Mouse (Mus musculus) myocyte (in vitro differentiated cells): ENCODE measurements around the gene Zfp358.

Experiments
- CEBPB ChIP-seq: IDR thresholded peaks from 2 replicates; pipeline ENCODE4 v1.6.1; 2011; ENCODE audit warnings: mild to moderate bottlenecking, moderate library complexity; ENCODE audit not compliant: poor library complexity, insufficient read depth, severe bottlenecking
- E2F4 ChIP-seq: IDR thresholded peaks from one replicate; pipeline ENCODE4 v1.6.1; 2011; ENCODE audit warnings: mild to moderate bottlenecking, control low read depth, moderate library complexity; ENCODE audit not compliant: insufficient read depth
- MAX ChIP-seq: IDR thresholded peaks from one replicate; pipeline ENCODE4 v1.6.1; 2011; ENCODE audit warnings: low read depth, mild to moderate bottlenecking, control low read depth
- MYOD1 ChIP-seq, 3 experiments: IDR thresholded peaks; one replicate each; pipeline ENCODE4 v1.6.1; 2011; ENCODE audit warnings: control low read depth in 2 of 3, low read depth in 2 of 3, mild to moderate bottlenecking in 2 of 3, moderate library complexity in 1 of 3; ENCODE audit not compliant: insufficient read length in 2 of 3, control insufficient read depth in 1 of 3
- MYOG ChIP-seq, 3 experiments: IDR thresholded peaks; one replicate each; pipeline ENCODE4 v1.6.1; 2011; ENCODE audit warnings: control low read depth in 2 of 3, low read depth in 2 of 3, mild to moderate bottlenecking in 2 of 3; ENCODE audit not compliant: insufficient read length in 2 of 3, control insufficient read depth in 1 of 3, insufficient read depth in 1 of 3
- POLR2A ChIP-seq: IDR thresholded peaks from one replicate; pipeline ENCODE4 v1.6.1; 2011; ENCODE audit warnings: low read depth, mild to moderate bottlenecking, control low read depth, moderate library complexity; ENCODE audit not compliant: insufficient read length
- TCF12 ChIP-seq: IDR thresholded peaks from one replicate; pipeline ENCODE4 v1.6.1; 2011; ENCODE audit warnings: mild to moderate bottlenecking, control low read depth; ENCODE audit not compliant: poor library complexity, insufficient read depth, severe bottlenecking
- USF1 ChIP-seq: IDR thresholded peaks from one replicate; pipeline ENCODE4 v1.6.1; 2011; ENCODE audit warnings: low read depth, mild to moderate bottlenecking, control low read depth, moderate library complexity

DNA sequence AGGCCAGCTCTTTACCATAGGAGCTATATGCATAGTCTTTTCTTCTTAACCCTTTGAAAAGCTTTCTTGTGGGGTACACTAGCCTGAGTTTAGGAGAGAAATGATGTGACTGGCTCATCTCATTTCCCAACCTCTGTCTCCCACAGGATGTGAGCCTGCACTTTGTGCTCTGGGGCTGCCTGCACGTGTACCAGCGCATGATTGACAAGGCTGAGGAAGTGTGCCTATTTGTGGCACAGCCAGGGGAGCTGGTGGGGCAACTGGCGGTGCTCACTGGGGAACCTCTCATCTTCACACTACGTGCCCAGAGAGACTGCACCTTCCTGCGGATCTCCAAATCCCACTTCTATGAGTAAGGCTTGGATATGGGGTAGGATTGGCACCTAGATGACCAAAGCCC lies 37.9 kb downstream of the Zfp358 start:
- TF ChIP-seq E2F4 (no peak), POLR2A (no peak), TCF12 (no peak), CEBPB (no peak), MAX (no peak), MYOG (IDR thresholded peaks at IDR 0.05; ENCODE audit: control insufficient read depth in 1 of 3, insufficient read depth in 1 of 3, insufficient read length in 2 of 3, low read depth in 2 of 3) (no peak), MYOD1 (IDR thresholded peaks at IDR 0.05; ENCODE audit: control insufficient read depth in 1 of 3, insufficient read length in 2 of 3, low read depth in 2 of 3) (no peak), USF1 (no peak)
